ENCODE assay signal across 8 mouse cellular contexts in genomic region chr10:18910898-18911297, GRCm38 (mm10).
A peak's percentile ranks its signal among the peaks of the same experiment; 100 is the strongest.
DNase-seq lines count a peak whose midpoint lies in the region; ATAC-seq and TF ChIP-seq lines count a peak whose summit lies in the region.

No protein-coding gene starts in this region.

- H3K27me3 ChIP-seq in testis, adult 2 months (ENCODE audit: control insufficient read depth, insufficient read depth, low read length) = no peaks in the 10 kb centered on the region
- H3K27me3 ChIP-seq in forebrain, embryonic 10.5 days (ENCODE audit: poor library complexity, severe bottlenecking) = no peaks in the 10 kb centered on the region

- H3K27ac ChIP-seq in gastrocnemius, adult 2 months = no peak overlapping the region
- H3K27ac ChIP-seq in testis, adult 2 months (ENCODE audit: control insufficient read depth, insufficient read depth, low read depth, low read length) = no peak overlapping the region
- H3K27ac ChIP-seq in forebrain, embryonic 10.5 days = no peak overlapping the region

- no peaks in the 10 kb centered on the region for H3K9me3 ChIP-seq in forebrain, embryonic 10.5 days

- TF ChIP-seq CTCF in gastrocnemius, adult 2 months (IDR thresholded peaks at IDR 0.05) = peak; percentile 46
- peak; percentile 21; the same call in 1 of the 2 replicates for TF ChIP-seq CTCF in testis, adult 2 months (IDR thresholded peaks at IDR 0.05; ENCODE audit: control insufficient read depth, insufficient read depth, insufficient replicate concordance, low read depth, low read length)

- no peak overlapping the region for H3K4me3 ChIP-seq in gastrocnemius, adult 2 months
- H3K4me3 ChIP-seq in testis, adult 2 months (ENCODE audit: control insufficient read depth, low read depth, low read length) = no peak overlapping the region
- no peak overlapping the region for H3K4me3 ChIP-seq in forebrain, embryonic 10.5 days

- H3K36me3 ChIP-seq in testis, adult 2 months (ENCODE audit: control insufficient read depth, insufficient read depth, low read length) = no peaks in the 10 kb centered on the region
- H3K36me3 ChIP-seq in forebrain, embryonic 10.5 days (replicated peaks) = no peaks in the 10 kb centered on the region

- intact Hi-C loops in gastrocnemius, adult 2 months (cut with DNase I) = no loop called here

- TF ChIP-seq POLR2A in testis, adult 2 months (IDR thresholded peaks at IDR 0.05; ENCODE audit: control insufficient read depth, low read depth, low read length) = no peak

- 0 out of 2 replicates have a peak, but pooled peaks have one; percentile 36 for ATAC-seq in neutrophil, adult 5-6 weeks (ENCODE audit: extremely low read depth, insufficient number of reproducible peaks, low FRiP score, poor library complexity, severe bottlenecking)

- WGBS in forebrain, embryonic 10.5 days = 9% methylated on average over 2 of the region's 2 CpGs

- no peak for DNase-seq in gastrocnemius, adult 2 months
- no peak for DNase-seq in gastrocnemius, postnatal 10 days
- DNase-seq in testis, postnatal 10 days (ENCODE audit: low spot score) = no peak
- DNase-seq in forebrain, embryonic 10.5 days (ENCODE audit: extremely low spot score, low spot score) = peak; percentile 34
- peak; percentile 27 for DNase-seq in layer of hippocampus, adult 9-11 months
- no peak for DNase-seq in MN1 (ENCODE audit: low spot score)

- H3K4me1 ChIP-seq in testis, adult 2 months (ENCODE audit: control insufficient read depth, insufficient read depth, low read length) = no peaks in the 10 kb centered on the region; the same call in 1 of the 2 replicates
- no peaks in the 10 kb centered on the region for H3K4me1 ChIP-seq in forebrain, embryonic 10.5 days

Comparison
In these comparisons a context has a peak if more than half of its experiments do, and no peak if none do; other contexts are left out.
1. DNase-seq: peak in forebrain, embryonic 10.5 days (single experiment) and layer of hippocampus, adult 9-11 months (single experiment); none in gastrocnemius, adult 2 months (single experiment), gastrocnemius, postnatal 10 days (single experiment), testis, postnatal 10 days (single experiment) and MN1 (single experiment).